ENCODE assay signal across 8 mouse cellular contexts in genomic region chr3:108203621-108204325, GRCm38 (mm10). TPM values are rescaled to one million over a fixed set of nuclear protein-coding genes. Genes with fewer than 3 reads are reported as not detected.
DNase-seq lines count a peak whose midpoint lies in the region; ATAC-seq and TF ChIP-seq lines count a peak whose summit lies in the region.

No protein-coding gene starts in this region.

- TF ChIP-seq CTCF in forebrain, postnatal 0 days (IDR thresholded peaks at IDR 0.05; ENCODE audit: low read depth), result peak; percentile 84
- peak; percentile 91 for TF ChIP-seq CTCF in G1E (IDR thresholded peaks at IDR 0.05; ENCODE audit: low read depth, low read length)

- H3K27ac ChIP-seq in forebrain, postnatal 0 days (ENCODE audit: low read depth, low read length), result no peak overlapping the region
- H3K27ac ChIP-seq in forebrain, embryonic 12.5 days, result no peak overlapping the region

- WGBS in forebrain, postnatal 0 days, result 82% methylated on average over 11 of the region's 11 CpGs
- WGBS in forebrain, embryonic 12.5 days, result 78% methylated on average over 11 of the region's 11 CpGs

- no peak overlapping the region for H3K4me2 ChIP-seq in forebrain, postnatal 0 days (ENCODE audit: low read depth)
- no peak overlapping the region for H3K4me2 ChIP-seq in forebrain, embryonic 12.5 days

- H3K9ac ChIP-seq in forebrain, postnatal 0 days, result no peak overlapping the region
- H3K9ac ChIP-seq in forebrain, embryonic 12.5 days, result no peak overlapping the region

- H3K27me3 ChIP-seq in forebrain, postnatal 0 days (ENCODE audit: insufficient read depth, low read length), result no peaks in the 10 kb centered on the region
- no peaks in the 10 kb centered on the region for H3K27me3 ChIP-seq in forebrain, embryonic 12.5 days
- no peaks in the 10 kb centered on the region for H3K27me3 ChIP-seq in G1E (ENCODE audit: insufficient read depth, low read length)

- peaks cover 12% of the 10 kb centered on the region for H3K4me1 ChIP-seq in forebrain, postnatal 0 days (ENCODE audit: insufficient read depth)
- H3K4me1 ChIP-seq in forebrain, embryonic 12.5 days, result peaks cover 31% of the 10 kb centered on the region
- peaks cover 56% of the 10 kb centered on the region for H3K4me1 ChIP-seq in G1E (ENCODE audit: insufficient read depth, low read depth, low read length)

- peaks cover 56% of the 10 kb centered on the region for H3K36me3 ChIP-seq in forebrain, postnatal 0 days (ENCODE audit: insufficient read depth)
- H3K36me3 ChIP-seq in forebrain, embryonic 12.5 days (replicated peaks), result peaks cover 70% of the 10 kb centered on the region
- peaks cover 83% of the 10 kb centered on the region for H3K36me3 ChIP-seq in G1E (replicated peaks)

- no peaks in the 10 kb centered on the region for H3K9me3 ChIP-seq in forebrain, postnatal 0 days (ENCODE audit: low read length)
- no peaks in the 10 kb centered on the region for H3K9me3 ChIP-seq in forebrain, embryonic 12.5 days
- H3K9me3 ChIP-seq in G1E (replicated peaks), result no peaks in the 10 kb centered on the region

- no peak for ATAC-seq in forebrain, postnatal 0 days
- ATAC-seq in forebrain, embryonic 12.5 days (ENCODE audit: low FRiP score), result no peak
- no peak for ATAC-seq in G1E (ENCODE audit: extremely low read depth, insufficient number of reproducible peaks, low FRiP score, poor library complexity, severe bottlenecking)

- no peak overlapping the region for H3K4me3 ChIP-seq in forebrain, postnatal 0 days (ENCODE audit: low read depth, low read length)
- no peak overlapping the region for H3K4me3 ChIP-seq in forebrain, embryonic 12.5 days (replicated peaks)
- no peak overlapping the region for H3K4me3 ChIP-seq in G1E (ENCODE audit: low read depth, low read length)

- peak; percentile 65 for DNase-seq in forebrain, postnatal 0 days
- peak; percentile 37 for DNase-seq in G1E (ENCODE audit: low spot score)
- peak; percentile 84 for DNase-seq in cerebellum, adult 11-12 months
- peak; percentile 89 for DNase-seq in gastrocnemius, postnatal 10 days
- peak; percentile 90 for DNase-seq in layer of hippocampus, adult 11-12 months (ENCODE audit: low spot score)
- peak; percentile 80 for DNase-seq in lung, postnatal 25 days (ENCODE audit: low spot score)
- DNase-seq in spleen, adult 12 weeks (ENCODE audit: low spot score), result peak; percentile 71

RNA-seq across cellular contexts. Expression of gene Cyb561d1, which starts 2.8 kb away (rescaled TPM):
- total RNA-seq in forebrain, postnatal 0 days (2014; rRNA removed), result 4.1 and 5.4 TPM in 2 replicates
- polyA plus RNA-seq in forebrain, postnatal 0 days (2015; fragmentation: Nextera tagmentation; extraction: Ambion mirVana), result 3.3 and 4.5 TPM in 2 replicates
- 4.3 and 5.6 TPM in 2 replicates for polyA plus RNA-seq in forebrain, embryonic 12.5 days (2016; fragmentation: Nextera tagmentation; extraction: Ambion mirVana)
- total RNA-seq in G1E (2014; fragmentation: Nextera tagmentation) (2.9 and 3.9 TPM in 2 replicates), G1E (2017) (6.3 and 6.6 TPM in 2 replicates)
- 2.9 and 3.4 TPM in 2 replicates for polyA plus RNA-seq in G1E (2012)
- total RNA-seq in gastrocnemius, postnatal 10 days (2021), result 1 to 10 TPM; 3.5 to 4.2 TPM

RNA-seq across cellular contexts. Expression of gene Atxn7l2, which starts 7.0 kb away (rescaled TPM):
- total RNA-seq in forebrain, postnatal 0 days (2014; rRNA removed), result 22.0 and 23.4 TPM in 2 replicates
- polyA plus RNA-seq in forebrain, postnatal 0 days (2015; fragmentation: Nextera tagmentation; extraction: Ambion mirVana), result 18.1 and 20.7 TPM in 2 replicates
- polyA plus RNA-seq in forebrain, embryonic 12.5 days (2016; fragmentation: Nextera tagmentation; extraction: Ambion mirVana), result 24.0 and 28.1 TPM in 2 replicates
- total RNA-seq in G1E (2014; fragmentation: Nextera tagmentation) (8.0 and 8.6 TPM in 2 replicates), G1E (2017) (2.1 and 2.7 TPM in 2 replicates)
- polyA plus RNA-seq in G1E (2012), result 17.0 and 19.7 TPM in 2 replicates
- 10 to 100 TPM; 13.2 to 18.4 TPM for total RNA-seq in gastrocnemius, postnatal 10 days (2021)

RNA-seq across cellular contexts. Expression of gene Amigo1, which starts 17.6 kb away (rescaled TPM):
- 20.4 and 22.0 TPM in 2 replicates for total RNA-seq in forebrain, postnatal 0 days (2014; rRNA removed)
- polyA plus RNA-seq in forebrain, postnatal 0 days (2015; fragmentation: Nextera tagmentation; extraction: Ambion mirVana), result 9.4 and 12.1 TPM in 2 replicates
- polyA plus RNA-seq in forebrain, embryonic 12.5 days (2016; fragmentation: Nextera tagmentation; extraction: Ambion mirVana), result 7.5 and 8.9 TPM in 2 replicates
- total RNA-seq in G1E (2014; fragmentation: Nextera tagmentation) (0.29 and 0.98 TPM in 2 replicates), G1E (2017) (0.66 and 0.99 TPM in 2 replicates)
- polyA plus RNA-seq in G1E (2012), result 0.46 and 0.51 TPM in 2 replicates
- 10 to 100 TPM; 30.7 to 31.6 TPM for total RNA-seq in gastrocnemius, postnatal 10 days (2021)

RNA-seq across cellular contexts. Expression of gene Sypl2, which starts 22.7 kb away (rescaled TPM):
- total RNA-seq in forebrain, postnatal 0 days (2014; rRNA removed), result 0.29 and 1.0 TPM in 2 replicates
- polyA plus RNA-seq in forebrain, postnatal 0 days (2015; fragmentation: Nextera tagmentation; extraction: Ambion mirVana), result 0.42 and 0.70 TPM in 2 replicates
- 2.6 and 2.8 TPM in 2 replicates for polyA plus RNA-seq in forebrain, embryonic 12.5 days (2016; fragmentation: Nextera tagmentation; extraction: Ambion mirVana)
- not detected in 2 replicates for total RNA-seq in G1E (2014; fragmentation: Nextera tagmentation)
- 0.06 and 0.11 TPM in 2 replicates for total RNA-seq in G1E (2017)
- not detected in 2 replicates for polyA plus RNA-seq in G1E (2012)
- total RNA-seq in gastrocnemius, postnatal 10 days (2021), result 1,000 to 10,000 TPM in 1 of 2 experiments, 100 to 1,000 TPM in 1; 890 to 1,000 TPM

RNA-seq across cellular contexts. Expression of gene Gpr61, which starts 49.1 kb away (rescaled TPM):
- total RNA-seq in forebrain, postnatal 0 days (2014; rRNA removed), result 8.1 and 9.8 TPM in 2 replicates
- 3.2 and 5.3 TPM in 2 replicates for polyA plus RNA-seq in forebrain, postnatal 0 days (2015; fragmentation: Nextera tagmentation; extraction: Ambion mirVana)
- 0.44 and 0.63 TPM in 2 replicates for polyA plus RNA-seq in forebrain, embryonic 12.5 days (2016; fragmentation: Nextera tagmentation; extraction: Ambion mirVana)
- total RNA-seq in G1E (2014; fragmentation: Nextera tagmentation), result not detected in 2 replicates
- total RNA-seq in G1E (2017), result under 0.01 and 0.11 TPM in 2 replicates
- polyA plus RNA-seq in G1E (2012), result not detected in 2 replicates
- total RNA-seq in gastrocnemius, postnatal 10 days (2021), result under 1 TPM; 0.14 to 0.27 TPM

Comparison
In these comparisons a context has a peak if more than half of its experiments do, and no peak if none do; other contexts are left out.
1. DNase-seq: peak in every context shown above with its lines; median percentile 90 in layer of hippocampus, adult 11-12 months; 89 in gastrocnemius, postnatal 10 days; 84 in cerebellum, adult 11-12 months; 80 in lung, postnatal 25 days; 71 in spleen, adult 12 weeks; 65 in forebrain, postnatal 0 days; 37 in G1E.
2. RNA of gene Amigo1, which starts 17.6 kb away (total RNA-seq): 30.7 to 31.6 TPM in gastrocnemius, postnatal 10 days and 20.4 to 22.0 TPM in forebrain, postnatal 0 days; 0.29 to 0.99 TPM in G1E; every median in the first group is over 10 times any median in the second.